Mouse (Mus musculus): ENCODE results near the gene Irs1. TPM values are rescaled to one million over a fixed set of nuclear protein-coding genes. Genes with fewer than 3 reads are reported as not detected.

The Irs1 gene
- total and polyA plus RNA-seq, 3 experiments: not detected

GRCm38 (mm10) chr1:82326120-82326519 lies 34.9 kb upstream of the Irs1 start:
- H3K4me3 ChIP-seq (ENCODE audit: control insufficient read depth in 1 of 2, insufficient read depth in 1 of 2, low read depth in 2 of 2, low read length in 2 of 2): no peak overlapping the region
- no peak for TF ChIP-seq KAT2A (conservative IDR thresholded peaks at IDR 0.05; ENCODE audit: low read depth, low read length)
- TF ChIP-seq SIN3A (IDR thresholded peaks at IDR 0.05; ENCODE audit: low read length): no peak
- no peak for TF ChIP-seq MAX (IDR thresholded peaks at IDR 0.05; ENCODE audit: low read length)
- TF ChIP-seq SMC3 (IDR thresholded peaks at IDR 0.05; ENCODE audit: low read depth, low read length): no peak
- TF ChIP-seq MAZ (IDR thresholded peaks at IDR 0.05; ENCODE audit: low read depth, low read length): no peak
- TF ChIP-seq UBTF (IDR thresholded peaks at IDR 0.05; ENCODE audit: borderline replicate concordance, insufficient read depth, low read depth, low read length): no peak
- no peak for TF ChIP-seq RCOR1 (IDR thresholded peaks at IDR 0.05; ENCODE audit: low read depth, low read length)
- no peak for TF ChIP-seq BHLHE40 (IDR thresholded peaks at IDR 0.05; ENCODE audit: borderline replicate concordance, low read depth, low read length)
- no peak for TF ChIP-seq NELFE (IDR thresholded peaks at IDR 0.05; ENCODE audit: low read depth, low read length)
- no peak for TF ChIP-seq CHD2 (IDR thresholded peaks at IDR 0.05; ENCODE audit: low read length)
- TF ChIP-seq GATA1 (IDR thresholded peaks at IDR 0.05; ENCODE audit: low read depth, low read length): no peak
- no peak for TF ChIP-seq HCFC1 (IDR thresholded peaks at IDR 0.05; ENCODE audit: low read depth, low read length)
- TF ChIP-seq E2F4 (IDR thresholded peaks at IDR 0.05; ENCODE audit: borderline replicate concordance, low read depth, low read length): no peak
- no peak for TF ChIP-seq CTCF (IDR thresholded peaks at IDR 0.05 in 2 of 3, conservative IDR thresholded peaks at IDR 0.05 in 1 of 3; ENCODE audit: control insufficient read depth in 1 of 3, insufficient read depth in 1 of 3, low read depth in 2 of 3, low read length in 3 of 3, poor library complexity in 1 of 3, severe bottlenecking in 1 of 3)
- no peak for TF ChIP-seq ETS1 (IDR thresholded peaks at IDR 0.05; ENCODE audit: low read depth, low read length)
- TF ChIP-seq RAD21 (IDR thresholded peaks at IDR 0.05; ENCODE audit: low read depth, low read length): no peak
- no peak for TF ChIP-seq TBP (IDR thresholded peaks at IDR 0.05; ENCODE audit: low read depth, low read length)
- no peak for TF ChIP-seq ZMIZ1 (IDR thresholded peaks at IDR 0.05; ENCODE audit: low read depth, low read length)
- TF ChIP-seq MXI1 (IDR thresholded peaks at IDR 0.05; ENCODE audit: low read depth, low read length): no peak
- no peak for TF ChIP-seq ELF1 (IDR thresholded peaks at IDR 0.05; ENCODE audit: low read depth, low read length)
- DNase-seq (ENCODE audit: low read depth, low spot score): no peak
- H3K27me3 ChIP-seq (ENCODE audit: control insufficient read depth in 1 of 2, insufficient read depth in 2 of 2, low read length in 2 of 2): no peaks in the 10 kb centered on the region
- no peaks in the 10 kb centered on the region for H3K36me3 ChIP-seq (ENCODE audit: control insufficient read depth in 1 of 2, insufficient read depth in 2 of 2, low read length in 2 of 2)
- H3K9me3 ChIP-seq (replicated peaks; ENCODE audit: insufficient read depth, low read length): no peaks in the 10 kb centered on the region
- no peak overlapping the region for H3K9ac ChIP-seq (ENCODE audit: control insufficient read depth, low read depth, low read length, poor library complexity, severe bottlenecking)
- no peak overlapping the region for H3K27ac ChIP-seq (ENCODE audit: control insufficient read depth, low read depth, low read length)
- no peaks in the 10 kb centered on the region for H3K4me1 ChIP-seq (ENCODE audit: control insufficient read depth in 1 of 2, insufficient read depth in 2 of 2, low read length in 2 of 2)
- peaks cover 2% of the 10 kb centered on the region for H3K79me2 ChIP-seq (ENCODE audit: control insufficient read depth, insufficient read depth, low read length, poor library complexity)

GRCm38 (mm10) chr1:82324131-82324785 lies 33.0 kb upstream of the Irs1 start:
- TF ChIP-seq MAFK (IDR thresholded peaks at IDR 0.05; ENCODE audit: borderline replicate concordance, low read depth, low read length): no peak
- TF ChIP-seq NELFE (IDR thresholded peaks at IDR 0.05; ENCODE audit: low read depth, low read length): no peak
- TF ChIP-seq MAZ (IDR thresholded peaks at IDR 0.05; ENCODE audit: low read depth, low read length): no peak
- no peak for TF ChIP-seq TBP (IDR thresholded peaks at IDR 0.05; ENCODE audit: low read depth, low read length)
- no peaks in the 10 kb centered on the region for H3K36me3 ChIP-seq (ENCODE audit: control insufficient read depth in 1 of 2, insufficient read depth in 2 of 2, low read length in 2 of 2)
- H3K27me3 ChIP-seq (ENCODE audit: control insufficient read depth in 1 of 2, insufficient read depth in 2 of 2, low read length in 2 of 2): no peaks in the 10 kb centered on the region
- no peak overlapping the region for H3K27ac ChIP-seq (ENCODE audit: control insufficient read depth, low read depth, low read length)
- no peak overlapping the region for H3K9ac ChIP-seq (ENCODE audit: control insufficient read depth, low read depth, low read length, poor library complexity, severe bottlenecking)
- no peak overlapping the region for H3K4me3 ChIP-seq (ENCODE audit: control insufficient read depth in 1 of 2, insufficient read depth in 1 of 2, low read depth in 2 of 2, low read length in 2 of 2)
- DNase-seq (ENCODE audit: low read depth, low spot score): no peak
- peaks cover 2% of the 10 kb centered on the region for H3K79me2 ChIP-seq (ENCODE audit: control insufficient read depth, insufficient read depth, low read length, poor library complexity)
- no peaks in the 10 kb centered on the region for H3K4me1 ChIP-seq (ENCODE audit: control insufficient read depth in 1 of 2, insufficient read depth in 2 of 2, low read length in 2 of 2)
- H3K9me3 ChIP-seq (replicated peaks; ENCODE audit: insufficient read depth, low read length): no peaks in the 10 kb centered on the region

All from MEL (cell line).